ENCODE assay signal across 20 mouse cellular contexts in genomic region chr1:138603974-138604373, GRCm38 (mm10). TPM values are rescaled to one million over a fixed set of nuclear protein-coding genes. Genes with fewer than 3 reads are reported as not detected.
DNase-seq lines count a peak whose midpoint lies in the region; ATAC-seq lines count a peak whose summit lies in the region.
"Had no signal": no experiment of that assay in that cellular context is flagged by ENCODE, and none has a peak within 500 bp of the region (broad histone marks: within the 10 kb centered on the region; RNA-seq: fewer than 3 reads in every experiment).

No protein-coding gene starts in this region.

- ATAC-seq in kidney, embryonic 14.5 days (ENCODE audit: low FRiP score, low TSS enrichment): no peak
- 0 out of 2 replicates have a peak, but pooled peaks have one; percentile 23 for ATAC-seq in kidney, embryonic 15.5 days (replicated peaks; ENCODE audit: low FRiP score)
- ATAC-seq in erythroid progenitor cell, adult 5-6 weeks (replicated peaks; ENCODE audit: low FRiP score, poor library complexity, severe bottlenecking): no peak
- ATAC-seq: hindbrain, postnatal 0 days had no signal

- H3K27ac ChIP-seq in kidney, embryonic 14.5 days (ENCODE audit: low read depth, low read length): no peak overlapping the region
- H3K27ac ChIP-seq in kidney, embryonic 15.5 days: peak overlapping the region; percentile 62
- H3K27ac ChIP-seq: forebrain, embryonic 12.5 days; heart, embryonic 10.5 days; hindbrain, embryonic 10.5 days; hindbrain, postnatal 0 days; liver, embryonic 14.5 days; lung, embryonic 15.5 days; macrophage; midbrain, embryonic 12.5 days; neural tube, embryonic 15.5 days had no signal

- no peak overlapping the region for H3K4me3 ChIP-seq in kidney, embryonic 14.5 days (ENCODE audit: low read length)
- H3K4me3 ChIP-seq in kidney, embryonic 15.5 days (replicated peaks): no peak overlapping the region
- H3K4me3 ChIP-seq: forebrain, embryonic 12.5 days; heart, embryonic 10.5 days; hindbrain, embryonic 10.5 days; lung, embryonic 15.5 days; midbrain, embryonic 12.5 days; neural tube, embryonic 15.5 days had no signal

- no peaks in the 10 kb centered on the region for H3K36me3 ChIP-seq in kidney, embryonic 14.5 days (ENCODE audit: control insufficient read depth, insufficient read depth, low read length)
- no peaks in the 10 kb centered on the region; the same call in 1 of the 2 replicates for H3K36me3 ChIP-seq in kidney, embryonic 15.5 days
- H3K36me3 ChIP-seq: forebrain, embryonic 12.5 days; hindbrain, embryonic 10.5 days; lung, embryonic 15.5 days; midbrain, embryonic 12.5 days; neural tube, embryonic 15.5 days had no signal

- peak; percentile 29 to 45 for DNase-seq in kidney, adult 8-10 months
- DNase-seq in ES-CJ7 (ENCODE audit: low read depth, low spot score): peak; percentile 66
- no peak for DNase-seq in cerebellum, adult 18-20 months
- DNase-seq in neural tube, embryonic 10.5 days (ENCODE audit: extremely low spot score, low spot score): no peak
- DNase-seq: cerebellum, adult 8-10 months; gastrocnemius, postnatal 25 days; right cerebral cortex, postnatal 14 days; thymus, adult 2 months had no signal

- 80% methylated on average over 4 of the region's 4 CpGs for WGBS in kidney, embryonic 14.5 days
- 81% methylated on average over 4 of the region's 4 CpGs for whole genome bisulfite sequencing in kidney, embryonic 15.5 days

- no peaks in the 10 kb centered on the region for H3K9me3 ChIP-seq in kidney, embryonic 14.5 days (ENCODE audit: control insufficient read depth, low read length)
- no peaks in the 10 kb centered on the region for H3K9me3 ChIP-seq in kidney, embryonic 15.5 days (replicated peaks)
- H3K9me3 ChIP-seq: forebrain, embryonic 12.5 days; heart, embryonic 10.5 days; hindbrain, embryonic 10.5 days; lung, embryonic 15.5 days; midbrain, embryonic 12.5 days; neural tube, embryonic 15.5 days had no signal

- H3K4me2 ChIP-seq in kidney, embryonic 14.5 days (replicated peaks; ENCODE audit: low read depth, low read length): no peak overlapping the region
- H3K4me2 ChIP-seq in kidney, embryonic 15.5 days: no peak overlapping the region
- H3K4me2 ChIP-seq: forebrain, embryonic 12.5 days; lung, embryonic 15.5 days; midbrain, embryonic 12.5 days; neural tube, embryonic 15.5 days had no signal

- H3K9ac ChIP-seq in kidney, embryonic 14.5 days (ENCODE audit: low read depth, low read length): no peak overlapping the region
- H3K9ac ChIP-seq in kidney, embryonic 15.5 days: no peak overlapping the region
- H3K9ac ChIP-seq: forebrain, embryonic 12.5 days; liver, embryonic 14.5 days; lung, embryonic 15.5 days; midbrain, embryonic 12.5 days; neural tube, embryonic 15.5 days had no signal

- no peaks in the 10 kb centered on the region for H3K27me3 ChIP-seq in kidney, embryonic 14.5 days (ENCODE audit: control insufficient read depth, insufficient read depth, low read length)
- no peaks in the 10 kb centered on the region for H3K27me3 ChIP-seq in kidney, embryonic 15.5 days
- H3K27me3 ChIP-seq: forebrain, embryonic 12.5 days; lung, embryonic 15.5 days; midbrain, embryonic 12.5 days; neural tube, embryonic 15.5 days had no signal

- peaks cover 5% of the 10 kb centered on the region; the same call in 1 of the 2 replicates for H3K4me1 ChIP-seq in kidney, embryonic 14.5 days (ENCODE audit: control insufficient read depth, insufficient read depth, low read length)
- peaks cover 20% of the 10 kb centered on the region; the same call in 1 of the 2 replicates for H3K4me1 ChIP-seq in kidney, embryonic 15.5 days
- H3K4me1 ChIP-seq: forebrain, embryonic 12.5 days; neural tube, embryonic 15.5 days had no signal

RNA-seq across cellular contexts. Expression of gene Nek7, which starts 16.0 kb away (rescaled TPM):
- 25.6 and 46.4 TPM in 2 replicates for polyA plus RNA-seq in kidney, embryonic 14.5 days (2014; fragmentation: Nextera tagmentation; extraction: Ambion mirVana)
- polyA plus RNA-seq in kidney, embryonic 15.5 days (2015; fragmentation: Nextera tagmentation; extraction: Ambion mirVana): 42.7 and 42.8 TPM in 2 replicates
- 16.2 and 23.5 TPM in 2 replicates for total RNA-seq in erythroid progenitor cell, adult 5-6 weeks (2015; ENCODE audit: low replicate concordance)
- total RNA-seq in erythroid progenitor cell, adult 5-6 weeks (2017; ENCODE audit: low replicate concordance): 15.2 and 16.0 TPM in 2 replicates

Comparison
In these comparisons a context has a peak if more than half of its experiments do, and no peak if none do; other contexts are left out.
1. DNase-seq: peak in kidney, adult 8-10 months (2 of 2) and ES-CJ7 (single experiment); none in cerebellum, adult 18-20 months (0 of 2) and neural tube, embryonic 10.5 days (single experiment).